Mouse (Mus musculus) cerebellum, adult 2 months (tissue): ENCODE data around the gene Acox1.

Source experiments
- CTCF ChIP-seq: fragments of 200-500 bp; IDR thresholded peaks from 2 replicates; pipeline ENCODE4 v1.5.1; 2011; ENCODE audit warnings: low read depth, mild to moderate bottlenecking, control low read depth, low read length, moderate library complexity, borderline replicate concordance; ENCODE audit not compliant: insufficient read depth
- POLR2A ChIP-seq: fragments of 200-500 bp; IDR thresholded peaks from 2 replicates; pipeline ENCODE4 v1.6.1; 2011; ENCODE audit warnings: low read length, control low read depth, borderline replicate concordance; ENCODE audit not compliant: insufficient read depth

GRCm38 (mm10) chr11:116138468-116139138 is 60.2 kb downstream of the Acox1 start, which contains the start of gene Mrpl38:
- TF ChIP-seq POLR2A, result peak; percentile 39; the same call in 1 of the 2 replicates
- peak; percentile 69; the same call in 1 of the 2 replicates for TF ChIP-seq CTCF
